In genomic region chr5:26413185-26413584, GRCm38 (mm10) we compare ENCODE assay signal across 19 mouse cellular contexts.
A peak's percentile ranks its signal among the peaks of the same experiment; 100 is the strongest.
DNase-seq lines count a peak whose midpoint lies in the region; TF ChIP-seq lines count a peak whose summit lies in the region.
"Had no signal": no experiment of that assay in that cellular context is flagged by ENCODE, and none has a peak within 500 bp of the region (broad histone marks: within the 10 kb centered on the region; RNA-seq: fewer than 3 reads in every experiment).

No protein-coding gene starts in this region.

- H3K27ac ChIP-seq in cerebellum, adult 2 months (ENCODE audit: insufficient read depth, low read length) = no peak overlapping the region
- H3K27ac ChIP-seq: forebrain, embryonic 10.5 days; gastrocnemius, adult 2 months; hindbrain, embryonic 15.5 days; liver, embryonic 13.5 days had no signal

- no peak for TF ChIP-seq POLR2A in cerebellum, adult 2 months (IDR thresholded peaks at IDR 0.05; ENCODE audit: borderline replicate concordance, insufficient read depth, low read length)
- no peak for TF ChIP-seq POLR2A in brain, embryonic 14.5 days (IDR thresholded peaks at IDR 0.05; ENCODE audit: borderline replicate concordance, extremely low read depth, insufficient read depth, insufficient read length, poor library complexity, severe bottlenecking)

- TF ChIP-seq CTCF in cerebellum, adult 2 months (IDR thresholded peaks at IDR 0.05; ENCODE audit: borderline replicate concordance, insufficient read depth, low read depth, low read length) = peak; percentile 22; the same call in 1 of the 2 replicates
- TF ChIP-seq CTCF in brain, embryonic 14.5 days (IDR thresholded peaks at IDR 0.05; ENCODE audit: borderline replicate concordance, extremely low read depth, insufficient read depth, insufficient read length) = peak; percentile 36; the same call in 1 of the 2 replicates

- DNase-seq in cerebellum, adult 2 months = no peak
- DNase-seq in cerebellum, adult 11-12 months = no peak
- peak; percentile 3 for DNase-seq in layer of hippocampus, adult 11-12 months (ENCODE audit: low spot score)
- no peak for DNase-seq in layer of hippocampus, adult 8-10 months (ENCODE audit: low spot score in 2 of 2)
- DNase-seq in ES-CJ7 (ENCODE audit: low read depth, low spot score) = peak; percentile 14
- DNase-seq in brain, embryonic 14.5 days (ENCODE audit: low read depth) = no peak
- DNase-seq in lung, postnatal 25 days (ENCODE audit: low spot score) = no peak
- DNase-seq: gastrocnemius, adult 2 months; heart, postnatal 14 days; kidney, adult 11 months; kidney, postnatal 10 days; liver, embryonic 13.5 days; lung, embryonic 14.5 days; lung, postnatal 4 days; thymus, postnatal 36 days had no signal

- H3K4me1 ChIP-seq in cerebellum, adult 2 months (ENCODE audit: control insufficient read depth, insufficient read depth, low read length) = no peaks in the 10 kb centered on the region
- H3K4me1 ChIP-seq: heart, embryonic 12.5 days; liver, embryonic 13.5 days had no signal

- H3K4me3 ChIP-seq in cerebellum, adult 2 months (replicated peaks; ENCODE audit: insufficient read depth, low read depth, low read length) = no peak overlapping the region
- H3K4me3 ChIP-seq: forebrain, embryonic 10.5 days; gastrocnemius, adult 2 months; heart, embryonic 12.5 days; hindbrain, embryonic 15.5 days; liver, embryonic 13.5 days had no signal

- no peaks in the 10 kb centered on the region for H3K27me3 ChIP-seq in cerebellum, adult 2 months (ENCODE audit: control insufficient read depth, insufficient read depth, low read length)
- H3K27me3 ChIP-seq: CH12.LX; heart, embryonic 12.5 days; hindbrain, embryonic 15.5 days; liver, embryonic 13.5 days had no signal

- WGBS in cerebellum, adult 2 months = 41% methylated on average over 1 of the region's 1 CpGs

Comparison
In these comparisons a context has a peak if more than half of its experiments do, and no peak if none do; other contexts are left out.
1. DNase-seq: peak in layer of hippocampus, adult 11-12 months (single experiment) and ES-CJ7 (single experiment); none in cerebellum, adult 2 months (0 of 2), cerebellum, adult 11-12 months (single experiment), layer of hippocampus, adult 8-10 months (0 of 2), brain, embryonic 14.5 days (single experiment) and lung, postnatal 25 days (single experiment).